Mouse (Mus musculus): Measurements from ENCODE around the gene Epb41l3.

DNA sequence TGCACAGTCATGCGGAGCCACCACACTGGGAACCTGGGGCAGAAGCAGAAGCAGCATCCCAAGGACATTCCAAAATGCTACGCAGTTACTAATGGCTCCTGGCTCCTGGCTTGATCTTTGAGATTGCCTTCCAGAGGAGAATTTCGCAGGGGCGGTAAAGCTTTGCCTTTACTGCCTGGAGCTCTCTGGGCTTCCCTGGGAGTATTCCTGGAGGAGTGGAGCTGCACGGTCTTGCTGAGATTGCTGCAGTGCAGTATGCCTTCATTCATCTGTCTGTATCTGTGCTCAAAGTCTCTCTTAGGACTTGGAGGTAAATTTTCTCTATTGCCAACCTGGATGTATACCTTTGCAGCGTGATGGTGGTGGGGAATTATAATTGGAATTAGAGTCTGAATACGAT is 52.0 kb downstream of the Epb41l3 start:
- no peak for TF ChIP-seq CTCF (IDR thresholded peaks at IDR 0.05; ENCODE audit: borderline replicate concordance, insufficient read depth, low read length)
- TF ChIP-seq POLR2A (IDR thresholded peaks at IDR 0.05; ENCODE audit: low read depth, low read length): no peak

All from embryonic fibroblast, embryonic 13.5 days (primary cell).